Mouse (Mus musculus): ENCODE data around the gene Nkain1.

DNA sequence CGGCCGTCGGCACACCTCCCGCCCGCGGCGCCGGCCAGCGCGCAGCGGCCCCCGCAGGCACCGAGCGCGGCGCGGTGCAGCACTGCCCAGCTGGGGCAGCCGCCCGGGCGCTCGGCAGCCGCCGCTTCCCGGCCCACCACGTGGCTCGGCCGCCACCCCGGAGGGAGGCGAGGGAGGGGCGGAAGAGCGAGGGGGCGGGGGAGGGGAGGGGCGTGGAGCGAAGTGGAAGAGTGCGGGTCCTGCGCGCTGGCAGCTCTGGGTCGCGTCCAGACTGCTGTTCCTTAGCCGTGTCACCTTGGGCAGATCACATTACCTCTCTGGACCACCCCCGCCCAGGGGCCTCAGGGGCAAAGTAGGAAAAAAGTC is at the start of gene Nkain1:
- TF ChIP-seq GATA1 (IDR thresholded peaks at IDR 0.05; ENCODE audit: borderline replicate concordance, low read length) (no peak), FLI1 (IDR thresholded peaks at IDR 0.05; ENCODE audit: low read length) (no peak)

Measured in megakaryocyte, embryonic 14.5 days (primary cell).